Mouse (Mus musculus) heart, postnatal 4 days (tissue): Measurements from ENCODE around the gene Smyd3. TPM values are rescaled to one million over a fixed set of nuclear protein-coding genes. Genes with fewer than 3 reads are reported as not detected.

Source experiments
- DNase-seq: peaks from one replicate; pipeline ENCODE4 v3.0.0; 2021
- total RNA-seq, 2 experiments: library from RNA; stranded (reverse); gene quantifications; 2 replicates each; pipeline ENCODE4 v1.2.3; 2021

Smyd3 gene
- total RNA-seq, 2 experiments from 2014 or later: 8.0 to 8.4 TPM

GRCm38 (mm10) chr1:179060113-179060955 lies 457.5 kb downstream of the Smyd3 start:
- no peak for DNase-seq

- DNase-seq: no peak
Observed at GRCm38 (mm10) chr1:179059286-179060112, 458.3 kb downstream of the Smyd3 start.

GRCm38 (mm10) chr1:179058675-179059074 lies 459.2 kb downstream of the Smyd3 start:
- DNase-seq: no peak

- DNase-seq: no peak
Observed at GRCm38 (mm10) chr1:179055760-179056159, 462.1 kb downstream of the Smyd3 start.

- no peak for DNase-seq
Observed at GRCm38 (mm10) chr1:179054385-179055116, 463.3 kb downstream of the Smyd3 start.

GRCm38 (mm10) chr1:179052545-179053180 lies 465.2 kb downstream of the Smyd3 start:
- no peak for DNase-seq

- DNase-seq: no peak
Observed at GRCm38 (mm10) chr1:179047931-179048596, 469.8 kb downstream of the Smyd3 start.

- no peak for DNase-seq
Observed at GRCm38 (mm10) chr1:179045856-179046714, 471.8 kb downstream of the Smyd3 start.

GRCm38 (mm10) chr1:179044165-179044564 lies 473.7 kb downstream of the Smyd3 start:
- no peak for DNase-seq

GRCm38 (mm10) chr1:179043644-179044043 lies 474.2 kb downstream of the Smyd3 start:
- no peak for DNase-seq

- peak; percentile 77 for DNase-seq
Observed at GRCm38 (mm10) chr1:179041905-179042337, 475.9 kb downstream of the Smyd3 start.

GRCm38 (mm10) chr1:179041231-179041904 lies 476.5 kb downstream of the Smyd3 start:
- no peak for DNase-seq

- DNase-seq: no peak
Observed at GRCm38 (mm10) chr1:179038801-179039200, 479.0 kb downstream of the Smyd3 start.

- DNase-seq: no peak
Observed at GRCm38 (mm10) chr1:179032947-179033346, 484.9 kb downstream of the Smyd3 start.

- DNase-seq: no peak
Observed at GRCm38 (mm10) chr1:179031581-179031980, 486.3 kb downstream of the Smyd3 start.

- no peak for DNase-seq
Observed at GRCm38 (mm10) chr1:179026614-179027013, 491.2 kb downstream of the Smyd3 start.

GRCm38 (mm10) chr1:179025169-179025568 lies 492.7 kb downstream of the Smyd3 start:
- DNase-seq: no peak

- DNase-seq: no peak
Observed at GRCm38 (mm10) chr1:179023486-179023885, 494.4 kb downstream of the Smyd3 start.

GRCm38 (mm10) chr1:179017428-179017827 lies 500.4 kb downstream of the Smyd3 start:
- no peak for DNase-seq

- no peak for DNase-seq
Observed at GRCm38 (mm10) chr1:179013021-179013420, 504.8 kb downstream of the Smyd3 start.
